Mouse (Mus musculus) kidney, adult 18-20 months (tissue): ENCODE data around the gene Pou3f3.

Experiments
- DNase-seq: peaks from one replicate; pipeline ENCODE4 v3.0.0; 2021

Gene Pou3f3

GRCm38 (mm10) chr1:42694665-42695577 lies 647 bp upstream of the Pou3f3 start:
- peak; percentile 65 for DNase-seq

GRCm38 (mm10) chr1:42696371-42697031 lies 933 bp downstream of the Pou3f3 start:
- peak; percentile 68 for DNase-seq

GRCm38 (mm10) chr1:42697321-42697755 lies 1.8 kb downstream of the Pou3f3 start:
- DNase-seq: no peak

GRCm38 (mm10) chr1:42697756-42698583 lies 2.4 kb downstream of the Pou3f3 start:
- peak; percentile 61 for DNase-seq

- DNase-seq: peak; percentile 38
Observed at GRCm38 (mm10) chr1:42698584-42699333, 3.2 kb downstream of the Pou3f3 start.

- DNase-seq: peak; percentile 62
Observed at GRCm38 (mm10) chr1:42699471-42699871, 3.9 kb downstream of the Pou3f3 start.

GRCm38 (mm10) chr1:42700171-42700570 lies 4.6 kb downstream of the Pou3f3 start:
- DNase-seq: no peak

GRCm38 (mm10) chr1:42700815-42701214 lies 5.2 kb downstream of the Pou3f3 start:
- no peak for DNase-seq

- DNase-seq: no peak
Observed at GRCm38 (mm10) chr1:42701833-42702611, 6.5 kb downstream of the Pou3f3 start.

- no peak for DNase-seq
Observed at GRCm38 (mm10) chr1:42702984-42703383, 7.4 kb downstream of the Pou3f3 start.

- DNase-seq: peak; percentile 55
Observed at GRCm38 (mm10) chr1:42703424-42703823, 7.9 kb downstream of the Pou3f3 start.

- peak; percentile 63 for DNase-seq
Observed at GRCm38 (mm10) chr1:42703851-42704613, 8.5 kb downstream of the Pou3f3 start.

GRCm38 (mm10) chr1:42704981-42705810 lies 9.6 kb downstream of the Pou3f3 start:
- peak; percentile 62 for DNase-seq

GRCm38 (mm10) chr1:42705811-42706160 lies 10.2 kb downstream of the Pou3f3 start:
- DNase-seq: no peak

- no peak for DNase-seq
Observed at GRCm38 (mm10) chr1:42707196-42707595, 11.6 kb downstream of the Pou3f3 start.

GRCm38 (mm10) chr1:42707611-42708130 lies 12.1 kb downstream of the Pou3f3 start:
- no peak for DNase-seq

GRCm38 (mm10) chr1:42709024-42709423 lies 13.5 kb downstream of the Pou3f3 start:
- DNase-seq: no peak

- DNase-seq: no peak
Observed at GRCm38 (mm10) chr1:42709431-42710160, 14.0 kb downstream of the Pou3f3 start.

GRCm38 (mm10) chr1:42710234-42710633 lies 14.7 kb downstream of the Pou3f3 start:
- DNase-seq: no peak
